Mouse (Mus musculus) liver, postnatal 0 days (tissue): ENCODE measurements around the gene Spag16.

Source experiments
- CTCF ChIP-seq: sonication (generic); IDR thresholded peaks from 2 replicates; pipeline ENCODE4 v1.5.1; 2016; ENCODE audit warnings: antibody characterized with exemption, low read depth
- EP300 ChIP-seq: IDR thresholded peaks from 2 replicates; pipeline ENCODE4 v1.6.1; 2016; ENCODE audit warnings: antibody characterized with exemption, low read depth, mild to moderate bottlenecking

- TF ChIP-seq CTCF = no peak
- TF ChIP-seq EP300 = no peak
Measured at GRCm38 (mm10) chr1:70135547-70135946, 308.8 kb downstream of the Spag16 start.
